Comparison of ENCODE assay signal across 8 mouse cellular contexts in genomic region chr1:183369427-183370014, GRCm38 (mm10). TPM values are rescaled to one million over a fixed set of nuclear protein-coding genes. Genes with fewer than 3 reads are reported as not detected.
DNase-seq lines count a peak whose midpoint lies in the region; ATAC-seq lines count a peak whose summit lies in the region.

Gene Mia3, minus strand, starts transcription at chr1:183369553.

- H3K27me3 ChIP-seq in hindbrain, embryonic 13.5 days: no peaks in the 10 kb centered on the region

- H3K9ac ChIP-seq in hindbrain, embryonic 13.5 days: peak within 1 kb of the TSS; percentile 88

- peak within 1 kb of the TSS; percentile 84 for H3K4me3 ChIP-seq in hindbrain, embryonic 13.5 days

- DNase-seq in NIH3T3 (ENCODE audit: low read depth): peak; percentile 99
- peak; percentile 99 for DNase-seq in cerebellum, postnatal 10 days
- peak; percentile 93 to 96 for DNase-seq in frontal cortex, postnatal 14 days (ENCODE audit: low spot score in 2 of 2)
- peak; percentile 90 to 92 for DNase-seq in layer of hippocampus, postnatal 25 days (ENCODE audit: extremely low spot score in 1 of 2, low spot score in 1 of 2)
- DNase-seq in lung, postnatal 25 days (ENCODE audit: low spot score): peak; percentile 95
- DNase-seq in retina, embryonic 14.5 days (ENCODE audit: low spot score): peak; percentile 93
- peak; percentile 97 for DNase-seq in thymus, postnatal 4 days

- no peaks in the 10 kb centered on the region for H3K9me3 ChIP-seq in hindbrain, embryonic 13.5 days

- H3K36me3 ChIP-seq in hindbrain, embryonic 13.5 days: peaks cover 9% of the 10 kb centered on the region

- H3K4me1 ChIP-seq in hindbrain, embryonic 13.5 days (replicated peaks): peaks cover 26% of the 10 kb centered on the region

- H3K27ac ChIP-seq in hindbrain, embryonic 13.5 days: peak within 1 kb of the TSS; percentile 79

- ATAC-seq in hindbrain, embryonic 13.5 days (ENCODE audit: low FRiP score): peak; percentile 99

- peak within 1 kb of the TSS; percentile 97 for H3K4me2 ChIP-seq in hindbrain, embryonic 13.5 days

- WGBS in hindbrain, embryonic 13.5 days: under 1% methylated on average over 46 of the region's 51 CpGs

RNA-seq across cellular contexts. Expression of gene Mia3, which starts in this region (rescaled TPM):
- 97.3 and 105 TPM in 2 replicates for polyA plus RNA-seq in hindbrain, embryonic 13.5 days (2015; fragmentation: Nextera tagmentation; extraction: Ambion mirVana)
- 100 to 1,000 TPM; 210 to 220 TPM for total RNA-seq in layer of hippocampus, postnatal 25 days (2021)

Comparison
In these comparisons a context has a peak if more than half of its experiments do, and no peak if none do; other contexts are left out.
1. Peak in every context shown above with its lines: DNase-seq, ATAC-seq, H3K4me3 ChIP-seq and H3K27ac ChIP-seq.